Mouse (Mus musculus): ENCODE measurements around the gene Nucks1.

Nucks1 gene

DNA sequence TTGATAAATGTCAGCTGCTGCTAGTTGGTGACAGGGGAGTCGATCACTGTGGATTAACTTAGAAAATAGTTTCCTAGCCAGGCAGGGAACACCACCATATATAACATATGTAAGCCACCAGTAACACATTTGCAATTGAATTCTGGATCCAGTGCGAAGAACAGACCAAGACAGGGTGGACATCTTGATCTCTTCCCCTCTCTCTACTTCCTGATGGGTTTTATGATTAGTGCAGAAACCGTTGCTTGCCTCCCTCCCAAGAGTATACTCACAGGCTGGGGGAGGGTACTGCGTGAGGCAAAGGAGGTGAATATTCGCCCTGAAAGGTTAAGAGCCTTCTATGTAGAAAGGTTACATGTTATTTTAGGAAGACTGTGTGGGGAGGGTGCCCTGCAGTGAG, 55.5 kb downstream of the Nucks1 start:
- DNase-seq (ENCODE audit: low read depth, low spot score): no peak

DNA sequence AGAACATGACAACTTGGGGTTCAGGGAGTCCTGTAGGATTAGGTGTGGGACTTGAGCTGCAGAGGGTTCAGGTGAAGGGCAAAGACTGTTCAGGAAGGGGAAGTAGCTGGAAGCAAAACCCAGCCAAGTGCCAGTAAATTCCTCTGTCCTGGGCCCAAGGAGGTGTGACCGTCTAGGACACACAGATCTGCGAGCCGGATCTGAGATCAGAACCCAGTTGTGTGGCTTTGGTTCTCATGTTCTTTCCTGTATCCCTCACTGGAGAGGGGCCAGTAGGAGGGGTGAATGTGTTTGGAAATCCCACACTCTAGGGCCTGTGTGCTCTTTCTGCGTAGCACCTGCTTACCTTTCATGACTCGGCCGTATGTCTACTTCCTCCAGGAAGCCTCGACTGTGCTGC, 57.0 kb downstream of the Nucks1 start:
- DNase-seq (ENCODE audit: low read depth, low spot score): no peak

DNA sequence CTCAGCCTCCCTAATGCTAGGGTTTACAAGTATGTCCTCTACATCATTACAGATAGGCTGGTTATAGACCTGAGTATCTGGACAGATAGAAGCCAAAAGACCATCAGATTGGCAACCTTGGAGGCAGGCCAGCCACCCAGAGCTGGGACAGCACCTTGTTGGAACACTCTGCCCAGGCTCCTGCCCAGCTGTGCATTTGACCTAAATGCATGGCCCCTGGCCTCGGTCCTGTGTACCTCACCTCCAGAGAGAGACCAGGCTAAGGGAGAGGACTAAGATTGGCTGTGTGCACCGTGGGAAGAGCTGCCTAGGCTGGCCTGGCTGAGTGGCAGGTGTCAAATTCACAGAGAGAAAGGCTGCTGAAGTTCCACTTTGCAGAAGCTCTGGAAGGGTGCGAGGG, 58.2 kb downstream of the Nucks1 start:
- no peak for DNase-seq (ENCODE audit: low read depth, low spot score)

- no peak for DNase-seq (ENCODE audit: low read depth, low spot score)
Measured at GRCm38 (mm10) chr1:131968983-131969382, 58.6 kb downstream of the Nucks1 start.

DNA sequence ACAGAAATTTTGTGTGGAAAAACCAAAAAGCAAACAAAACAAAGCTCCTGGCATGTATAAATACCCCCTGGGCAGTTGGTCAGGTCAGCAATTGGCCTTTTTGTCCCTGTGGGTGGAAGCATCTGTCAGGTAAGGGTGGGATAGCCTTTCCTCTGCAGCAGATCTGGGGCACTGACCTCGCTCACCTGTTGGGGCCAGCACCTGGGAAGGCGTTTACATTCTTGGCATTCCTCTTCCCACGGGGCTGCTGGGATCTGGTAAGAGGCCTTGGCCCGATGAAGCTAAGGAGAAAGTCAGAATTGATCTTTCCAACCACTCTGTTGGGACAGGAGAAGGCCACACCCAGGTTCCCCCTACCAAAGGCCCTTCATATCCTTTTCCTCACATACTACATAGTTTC, 59.5 kb downstream of the Nucks1 start:
- no peak for DNase-seq (ENCODE audit: low read depth, low spot score)

DNA sequence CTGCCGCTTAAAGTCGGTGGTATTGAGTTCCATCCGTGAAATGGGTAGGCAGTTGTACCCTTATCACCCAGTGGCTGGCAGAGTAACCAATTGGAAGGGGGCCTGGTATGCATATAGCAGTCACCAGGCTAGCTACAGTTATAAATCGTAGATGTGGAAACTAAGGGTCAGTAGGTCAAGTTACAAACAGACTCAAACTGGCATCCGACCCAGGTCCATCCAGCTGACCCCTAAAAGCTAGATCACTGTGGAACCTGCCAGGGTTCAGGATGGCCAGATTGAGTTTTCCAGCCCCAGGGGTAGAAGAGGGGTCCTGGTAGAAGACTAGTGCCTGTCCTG, 60.0 kb downstream of the Nucks1 start:
- no peak for DNase-seq (ENCODE audit: low read depth, low spot score)

GRCm38 (mm10) chr1:131970661-131971520, 60.6 kb downstream of the Nucks1 start:
- DNase-seq (ENCODE audit: low read depth, low spot score): no peak

GRCm38 (mm10) chr1:131971771-131972497, 61.6 kb downstream of the Nucks1 start:
- no peak for DNase-seq (ENCODE audit: low read depth, low spot score)

GRCm38 (mm10) chr1:131972498-131973334, 62.4 kb downstream of the Nucks1 start:
- DNase-seq (ENCODE audit: low read depth, low spot score): no peak

DNA sequence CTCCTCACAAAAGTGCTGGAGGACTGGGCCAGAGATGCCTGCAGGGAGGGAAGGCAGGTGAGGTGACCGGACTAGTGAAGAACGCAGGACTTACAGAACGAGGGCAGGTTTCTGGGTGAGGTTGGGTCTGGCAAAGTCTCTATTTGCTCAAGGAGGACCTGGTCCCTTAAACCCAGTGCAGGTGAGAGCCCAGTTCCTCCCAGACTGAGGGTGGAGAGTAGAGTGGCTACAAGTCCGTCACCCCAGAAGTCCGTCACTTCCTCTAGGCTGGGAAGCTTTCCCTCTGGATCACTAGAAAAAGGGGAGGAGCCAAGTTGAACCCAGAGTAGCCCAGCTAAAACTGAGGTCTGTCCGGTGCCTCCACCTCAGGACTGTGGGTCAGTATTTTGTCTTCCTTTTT, 63.7 kb downstream of the Nucks1 start:
- DNase-seq (ENCODE audit: low read depth, low spot score): no peak

DNA sequence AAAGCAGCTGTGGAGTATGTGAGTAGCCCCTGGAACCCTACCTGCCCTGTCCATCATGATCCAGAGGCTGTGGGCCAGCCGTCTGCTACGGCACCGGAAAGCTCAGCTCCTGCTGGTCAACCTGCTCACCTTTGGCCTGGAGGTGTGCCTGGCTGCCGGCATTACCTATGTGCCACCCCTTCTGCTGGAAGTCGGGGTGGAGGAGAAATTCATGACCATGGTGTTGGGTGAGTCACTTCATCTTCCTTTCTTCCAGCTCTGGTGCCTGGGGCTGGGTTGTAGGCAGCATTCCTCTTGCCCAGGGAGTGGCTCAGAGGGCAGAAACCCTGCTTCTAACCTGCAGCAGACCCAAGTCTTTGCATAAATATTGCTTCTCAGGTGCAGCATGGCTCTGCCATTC, 66.6 kb downstream of the Nucks1 start:
- DNase-seq (ENCODE audit: low read depth, low spot score): no peak

GRCm38 (mm10) chr1:131980471-131980870, 70.1 kb downstream of the Nucks1 start:
- DNase-seq (ENCODE audit: low read depth, low spot score): no peak

DNA sequence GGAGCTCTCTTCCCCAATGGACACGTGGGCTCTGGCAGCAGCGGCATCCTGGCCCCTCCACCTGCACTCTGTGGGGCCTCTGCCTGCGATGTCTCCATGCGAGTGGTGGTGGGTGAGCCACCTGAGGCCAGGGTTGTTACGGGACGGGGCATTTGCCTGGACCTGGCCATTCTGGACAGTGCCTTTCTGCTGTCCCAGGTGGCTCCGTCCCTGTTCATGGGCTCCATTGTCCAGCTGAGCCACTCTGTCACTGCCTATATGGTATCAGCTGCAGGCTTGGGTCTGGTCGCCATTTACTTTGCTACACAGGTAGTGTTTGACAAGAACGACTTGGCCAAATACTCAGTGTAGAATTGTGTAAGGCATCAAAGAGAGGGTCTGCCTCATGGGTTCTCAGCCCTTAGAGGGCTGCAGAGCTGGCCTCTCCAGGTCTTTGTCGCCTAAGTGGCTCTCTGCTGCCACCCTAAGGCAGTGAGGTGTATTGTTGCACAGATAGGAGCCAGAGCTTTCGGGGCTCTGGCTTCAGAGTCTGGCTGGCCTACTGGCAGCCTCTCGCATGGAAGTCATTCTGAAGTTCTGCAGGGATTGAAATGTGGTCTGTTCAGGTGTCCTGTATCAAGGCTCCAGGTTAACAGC, 71.2 kb downstream of the Nucks1 start:
- DNase-seq (ENCODE audit: low read depth, low spot score): no peak

DNA sequence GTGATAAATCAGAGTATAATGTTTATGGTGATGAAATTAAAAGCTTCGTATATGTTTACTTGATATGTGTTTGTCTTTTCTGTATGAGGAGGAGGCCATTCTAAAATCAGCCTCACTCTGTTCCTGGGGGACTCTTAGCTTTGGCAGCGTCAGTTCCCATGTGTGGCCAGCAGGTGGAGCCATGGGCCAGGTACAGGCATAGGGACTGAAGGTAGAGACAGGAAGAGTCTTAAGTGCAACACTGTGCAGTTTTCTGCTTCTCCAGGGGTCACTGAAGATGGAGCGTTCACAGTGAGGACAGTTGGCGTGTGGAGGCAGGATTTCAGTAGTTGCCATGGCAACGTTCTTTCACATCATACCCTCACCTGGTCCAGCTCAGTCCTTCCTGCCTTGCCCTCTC, 72.6 kb downstream of the Nucks1 start:
- DNase-seq (ENCODE audit: low read depth, low spot score): peak; percentile 17

GRCm38 (mm10) chr1:131983806-131984205, 73.5 kb downstream of the Nucks1 start:
- no peak for DNase-seq (ENCODE audit: low read depth, low spot score)
